10 mouse cellular contexts compared by ENCODE assay signal in genomic region chr15:97235183-97235582, GRCm38 (mm10). TPM values are rescaled to one million over a fixed set of nuclear protein-coding genes. Genes with fewer than 3 reads are reported as not detected.
DNase-seq lines count a peak whose midpoint lies in the region; TF ChIP-seq lines count a peak whose summit lies in the region.
"Had no signal": no experiment of that assay in that cellular context is flagged by ENCODE, and none has a peak within 500 bp of the region (broad histone marks: within the 10 kb centered on the region; RNA-seq: fewer than 3 reads in every experiment).

No protein-coding gene starts in this region.

- H3K4me1 ChIP-seq in cerebellum, adult 2 months (ENCODE audit: control insufficient read depth, insufficient read depth, low read length), result no peaks in the 10 kb centered on the region
- no peaks in the 10 kb centered on the region; the same call in 1 of the 2 replicates for H3K4me1 ChIP-seq in lung, adult 2 months (ENCODE audit: control insufficient read depth, insufficient read depth, low read length)
- H3K4me1 ChIP-seq: embryonic facial prominence, embryonic 12.5 days; limb, embryonic 15.5 days had no signal

- H3K27ac ChIP-seq in cerebellum, adult 2 months (ENCODE audit: insufficient read depth, low read length), result no peak overlapping the region
- H3K27ac ChIP-seq: embryonic facial prominence, embryonic 12.5 days; limb, embryonic 15.5 days had no signal

- no peak overlapping the region for H3K4me3 ChIP-seq in cerebellum, adult 2 months (replicated peaks; ENCODE audit: insufficient read depth, low read depth, low read length)
- H3K4me3 ChIP-seq in lung, adult 2 months (replicated peaks; ENCODE audit: extremely low read depth, low read depth, low read length), result no peak overlapping the region
- H3K4me3 ChIP-seq: embryonic facial prominence, embryonic 12.5 days; limb, embryonic 15.5 days had no signal

- 27% methylated on average over 7 of the region's 7 CpGs for WGBS in cerebellum, adult 2 months
- WGBS in lung, adult 2 months, result 24% methylated on average over 7 of the region's 7 CpGs

- DNase-seq in heart, adult 8-10 months (ENCODE audit: low spot score), result peak; percentile 52
- DNase-seq in heart, postnatal 25 days (ENCODE audit: low spot score), result no peak
- DNase-seq in urinary bladder, adult 18-20 months (ENCODE audit: low spot score in 2 of 2), result peak; percentile 10 to 38
- no peak for DNase-seq in urinary bladder, postnatal 4 days (ENCODE audit: low spot score in 2 of 2)
- DNase-seq in cerebellum, adult 2 months, result peak; percentile 15 to 23
- DNase-seq in gastrocnemius, postnatal 4 days (ENCODE audit: low spot score in 2 of 2), result peak; percentile 38 to 62
- DNase-seq in lung, adult 2 months, result peak; percentile 50
- peak; percentile 63 to 87 for DNase-seq in spleen, postnatal 4 days (ENCODE audit: low spot score in 2 of 2)

- intact Hi-C loops in heart, postnatal 25 days (cut with DNase I), result loop anchor here (2.0 to 5.0 kb wide), 4 partner anchors 38 to 427 kb away; no protein-coding TSS in a partner anchor

- peak; percentile 69 for TF ChIP-seq CTCF in cerebellum, adult 2 months (IDR thresholded peaks at IDR 0.05; ENCODE audit: borderline replicate concordance, insufficient read depth, low read depth, low read length)
- peak; percentile 77 for TF ChIP-seq CTCF in lung, adult 2 months (IDR thresholded peaks at IDR 0.05; ENCODE audit: insufficient read depth, low read length)

- TF ChIP-seq POLR2A in cerebellum, adult 2 months (IDR thresholded peaks at IDR 0.05; ENCODE audit: borderline replicate concordance, insufficient read depth, low read length), result no peak
- TF ChIP-seq POLR2A in lung, adult 2 months (IDR thresholded peaks at IDR 0.05; ENCODE audit: borderline replicate concordance, extremely low read depth, low read depth, low read length), result no peak

- H3K27me3 ChIP-seq in cerebellum, adult 2 months (ENCODE audit: control insufficient read depth, insufficient read depth, low read length), result no peaks in the 10 kb centered on the region; the same call in 1 of the 2 replicates
- H3K27me3 ChIP-seq: embryonic facial prominence, embryonic 12.5 days; limb, embryonic 15.5 days had no signal

RNA-seq across cellular contexts. Expression of gene Pced1b, which starts 11.7 kb away (rescaled TPM):
- 1 to 10 TPM; 2.5 to 4.8 (median 3.8) TPM for total RNA-seq in heart, adult 8-10 months (2022)
- 1 to 10 TPM; 2.3 to 2.5 TPM for total RNA-seq in heart, postnatal 25 days (2021)
- 7.4 and 7.5 TPM in 2 replicates for polyA plus RNA-seq in cerebellum, adult 2 months (2012; rRNA removed)
- total RNA-seq in gastrocnemius, postnatal 4 days (2021), result 1 to 10 TPM; 4.6 to 6.3 TPM
- 19.8 and 24.8 TPM in 2 replicates for polyA plus RNA-seq in lung, adult 2 months (2012; rRNA removed)

RNA-seq across cellular contexts. Expression of gene Amigo2, which starts 11.9 kb away (rescaled TPM):
- total RNA-seq in heart, adult 8-10 months (2022), result 1 to 10 TPM; 4.8 to 6.1 (median 5.7) TPM
- 1 to 10 TPM; 5.2 to 7.0 TPM for total RNA-seq in heart, postnatal 25 days (2021)
- 6.1 and 6.6 TPM in 2 replicates for polyA plus RNA-seq in cerebellum, adult 2 months (2012; rRNA removed)
- total RNA-seq in gastrocnemius, postnatal 4 days (2021), result 1 to 10 TPM; 3.0 to 3.8 TPM
- polyA plus RNA-seq in lung, adult 2 months (2012; rRNA removed), result 4.2 and 4.9 TPM in 2 replicates

Comparison
In these comparisons a context has a peak if more than half of its experiments do, and no peak if none do; other contexts are left out.
1. DNase-seq: peak in heart, adult 8-10 months (single experiment), urinary bladder, adult 18-20 months (2 of 2), cerebellum, adult 2 months (2 of 2), gastrocnemius, postnatal 4 days (2 of 2), lung, adult 2 months (single experiment) and spleen, postnatal 4 days (2 of 2); none in heart, postnatal 25 days (single experiment) and urinary bladder, postnatal 4 days (0 of 2).